Mouse (Mus musculus): ENCODE results near the gene Rims1. TPM values are rescaled to one million over a fixed set of nuclear protein-coding genes. Genes with fewer than 3 reads are reported as not detected.

Rims1 gene
- total RNA-seq, 2 experiments from 2014 or later, result 158 to 169 TPM

- intact Hi-C loops (cut with DNase I), result no loop called here
Observed at GRCm38 (mm10) chr1:22709461-22709860, 96.3 kb downstream of the Rims1 start.

GRCm38 (mm10) chr1:22695046-22695445 is 110.7 kb downstream of the Rims1 start:
- intact Hi-C loops (cut with DNase I), result loop anchor here (10.0 kb wide), 1 partner anchor 110 kb away; the partner anchor contains the start of gene Rims1
- no peak for DNase-seq

More at GRCm38 (mm10) chr1:22709461-22709860, 96.3 kb downstream of the Rims1 start:
- no peak for DNase-seq

- no peak for DNase-seq
- intact Hi-C loops (cut with DNase I), result loop anchor here (10.0 kb wide), 1 partner anchor 110 kb away; the partner anchor contains the start of gene Rims1
Observed at GRCm38 (mm10) chr1:22694514-22694913, 111.3 kb downstream of the Rims1 start.

GRCm38 (mm10) chr1:22683455-22683854 is 122.3 kb downstream of the Rims1 start:
- no peak for DNase-seq
- intact Hi-C loops (cut with DNase I), result no loop called here

GRCm38 (mm10) chr1:22664196-22664595 is 141.6 kb downstream of the Rims1 start:
- intact Hi-C loops (cut with DNase I), result no loop called here
- no peak for DNase-seq

- intact Hi-C loops (cut with DNase I), result no loop called here
- no peak for DNase-seq
Observed at GRCm38 (mm10) chr1:22661825-22662224, 144.0 kb downstream of the Rims1 start.

GRCm38 (mm10) chr1:22655983-22656382 is 149.8 kb downstream of the Rims1 start:
- intact Hi-C loops (cut with DNase I), result no loop called here
- no peak for DNase-seq

- intact Hi-C loops (cut with DNase I), result no loop called here
- no peak for DNase-seq
Observed at GRCm38 (mm10) chr1:22654903-22655302, 150.9 kb downstream of the Rims1 start.

- no peak for DNase-seq
- intact Hi-C loops (cut with DNase I), result no loop called here
Observed at GRCm38 (mm10) chr1:22650588-22650987, 155.2 kb downstream of the Rims1 start.

- intact Hi-C loops (cut with DNase I), result no loop called here
- DNase-seq, result no peak
Observed at GRCm38 (mm10) chr1:22649432-22649831, 156.4 kb downstream of the Rims1 start.

GRCm38 (mm10) chr1:22645257-22645656 is 160.5 kb downstream of the Rims1 start:
- intact Hi-C loops (cut with DNase I), result no loop called here

GRCm38 (mm10) chr1:22640568-22640967 is 165.2 kb downstream of the Rims1 start:
- DNase-seq, result peak; percentile 75

More at GRCm38 (mm10) chr1:22645257-22645656, 160.5 kb downstream of the Rims1 start:
- DNase-seq, result no peak

GRCm38 (mm10) chr1:22639702-22640101 is 166.1 kb downstream of the Rims1 start:
- no peak for DNase-seq
- intact Hi-C loops (cut with DNase I), result no loop called here

More at GRCm38 (mm10) chr1:22640568-22640967, 165.2 kb downstream of the Rims1 start:
- intact Hi-C loops (cut with DNase I), result no loop called here

GRCm38 (mm10) chr1:22633871-22634270 is 171.9 kb downstream of the Rims1 start:
- no peak for DNase-seq
- intact Hi-C loops (cut with DNase I), result no loop called here

- intact Hi-C loops (cut with DNase I), result no loop called here
- no peak for DNase-seq
Observed at GRCm38 (mm10) chr1:22632551-22632950, 173.2 kb downstream of the Rims1 start.

GRCm38 (mm10) chr1:22631991-22632390 is 173.8 kb downstream of the Rims1 start:
- DNase-seq, result peak; percentile 18
- intact Hi-C loops (cut with DNase I), result no loop called here

GRCm38 (mm10) chr1:22629011-22629410 is 176.8 kb downstream of the Rims1 start:
- no peak for DNase-seq
- intact Hi-C loops (cut with DNase I), result no loop called here

GRCm38 (mm10) chr1:22627013-22627412 is 178.8 kb downstream of the Rims1 start:
- no peak for DNase-seq
- intact Hi-C loops (cut with DNase I), result no loop called here

GRCm38 (mm10) chr1:22626295-22626694 is 179.5 kb downstream of the Rims1 start:
- intact Hi-C loops (cut with DNase I), result no loop called here
- no peak for DNase-seq

GRCm38 (mm10) chr1:22620827-22621226 is 185.0 kb downstream of the Rims1 start:
- intact Hi-C loops (cut with DNase I), result no loop called here
- no peak for DNase-seq

GRCm38 (mm10) chr1:22615601-22616000 is 190.2 kb downstream of the Rims1 start:
- no peak for DNase-seq
- intact Hi-C loops (cut with DNase I), result loop anchor here (10.0 kb wide), 1 partner anchor 189 kb away; the partner anchor contains the start of gene Rims1

- intact Hi-C loops (cut with DNase I), result loop anchor here (10.0 kb wide), 1 partner anchor 191 kb away; the partner anchor contains the start of gene Rims1
- DNase-seq, result no peak
Observed at GRCm38 (mm10) chr1:22613609-22614008, 192.2 kb downstream of the Rims1 start.
